Mouse (Mus musculus) MEL (cell line): ENCODE data around the gene Tmem80.

ENCODE experiments used
- CTCF ChIP-seq, 3 experiments: IDR thresholded peaks in 2 of 3; conservative IDR thresholded peaks in 1 of 3; 2 replicates each; pipeline ENCODE4 v1.5.1; 2011 to 2012; ENCODE audit warnings: low read length in 3 of 3, low read depth in 2 of 3, mild to moderate bottlenecking in 2 of 3, improper control_type of control experiment in 1 of 3, inconsistent platforms in 1 of 3, mixed read lengths in 1 of 3, moderate library complexity in 1 of 3; ENCODE audit not compliant: control insufficient read depth in 1 of 3, insufficient read depth in 1 of 3, poor library complexity in 1 of 3, severe bottlenecking in 1 of 3
- ETS1 ChIP-seq: IDR thresholded peaks from 2 replicates; pipeline ENCODE4 v1.6.1; 2012; ENCODE audit warnings: low read depth, mild to moderate bottlenecking, inconsistent platforms, low read length, improper control_type of control experiment, moderate library complexity
- HCFC1 ChIP-seq: IDR thresholded peaks from 2 replicates; pipeline ENCODE4 v1.6.1; 2012; ENCODE audit warnings: low read depth, mild to moderate bottlenecking, inconsistent platforms, low read length, improper control_type of control experiment, moderate library complexity
- MYC ChIP-seq: IDR thresholded peaks from 2 replicates; pipeline ENCODE4 v1.6.1; 2011; ENCODE audit warnings: low read depth, mild to moderate bottlenecking, low read length, improper control_type of control experiment, moderate library complexity
- POLR2A ChIP-seq, 2 experiments: IDR thresholded peaks; 2 replicates each; pipeline ENCODE4 v1.6.1; 2011 to 2012; ENCODE audit warnings: low read length in 2 of 2, mild to moderate bottlenecking in 2 of 2, control low read depth in 1 of 2, improper control_type of control experiment in 1 of 2, low read depth in 1 of 2, moderate library complexity in 1 of 2; ENCODE audit not compliant: control insufficient read depth in 1 of 2, insufficient read depth in 1 of 2, poor library complexity in 1 of 2
- POLR2AphosphoS2 ChIP-seq: IDR thresholded peaks from 2 replicates; pipeline ENCODE4 v1.6.1; 2011; ENCODE audit warnings: low read length, improper control_type of control experiment
- SIN3A ChIP-seq: IDR thresholded peaks from 2 replicates; pipeline ENCODE4 v1.6.1; 2012; ENCODE audit warnings: low read length, improper control_type of control experiment, inconsistent platforms
- USF1 ChIP-seq: IDR thresholded peaks from 2 replicates; pipeline ENCODE4 v1.6.1; 2014; ENCODE audit warnings: low read depth, mild to moderate bottlenecking, inconsistent platforms, low read length, improper control_type of control experiment, moderate library complexity

- TF ChIP-seq CTCF (IDR thresholded peaks at IDR 0.05 in 2 of 3, conservative IDR thresholded peaks at IDR 0.05 in 1 of 3; ENCODE audit: control insufficient read depth in 1 of 3, insufficient read depth in 1 of 3, low read depth in 2 of 3, low read length in 3 of 3, poor library complexity in 1 of 3, severe bottlenecking in 1 of 3) = no peak
- no peak for TF ChIP-seq USF1
- TF ChIP-seq SIN3A = no peak
- TF ChIP-seq POLR2AphosphoS2 = no peak
- TF ChIP-seq HCFC1 = no peak
- TF ChIP-seq POLR2A (IDR thresholded peaks at IDR 0.05; ENCODE audit: control insufficient read depth in 1 of 2, insufficient read depth in 1 of 2, low read depth in 1 of 2, low read length in 2 of 2, poor library complexity in 1 of 2) = no peak
- no peak for TF ChIP-seq MYC
- no peak for TF ChIP-seq ETS1
These were observed 12.5 kb downstream of the Tmem80 start for GRCm38 (mm10) chr7:141340023-141340422.
